Mouse (Mus musculus) olfactory bulb, adult 2 months (tissue): ENCODE measurements around the gene Hspb9.

ENCODE experiments used
- CTCF ChIP-seq: fragments of 200-500 bp; IDR thresholded peaks from 2 replicates; pipeline ENCODE4 v1.5.1; 2012; ENCODE audit warnings: low read depth, mild to moderate bottlenecking, low read length, moderate library complexity; ENCODE audit not compliant: insufficient read depth
- POLR2A ChIP-seq: fragments of 200-500 bp; IDR thresholded peaks from 2 replicates; pipeline ENCODE4 v1.6.1; 2012; ENCODE audit warnings: mild to moderate bottlenecking, low read depth, low read length, moderate library complexity; ENCODE audit not compliant: insufficient read depth

DNA sequence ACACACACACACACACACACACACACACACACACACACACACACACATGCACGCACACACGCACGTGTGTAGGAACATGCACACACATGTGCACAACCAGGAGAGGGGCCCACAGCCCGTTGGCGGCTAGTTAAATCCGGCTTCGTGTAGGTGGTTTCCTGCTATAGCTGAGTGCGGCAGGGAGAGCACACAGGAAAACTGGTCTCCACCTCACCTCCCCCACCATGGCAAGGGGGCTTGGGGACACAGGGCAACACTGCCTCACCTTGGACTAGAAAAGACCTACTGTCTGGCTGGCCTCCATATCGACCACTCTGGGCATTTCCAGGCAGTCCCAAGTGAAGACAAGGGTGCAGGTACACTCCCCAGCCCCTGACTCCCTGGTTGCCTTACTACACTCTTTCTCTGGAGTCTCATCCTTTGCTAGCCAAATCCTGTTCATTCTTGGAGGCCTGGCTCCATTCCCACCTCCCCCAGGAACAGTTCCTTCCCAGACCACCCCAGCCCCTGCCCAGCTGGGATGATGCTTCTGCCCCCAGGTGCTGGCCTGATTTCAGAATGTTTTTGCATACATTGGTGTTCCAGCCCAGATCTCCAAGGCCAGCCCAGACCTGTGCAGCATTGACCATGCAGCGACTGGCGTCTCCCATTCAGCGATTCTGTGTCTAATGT lies 40.5 kb downstream of the Hspb9 start:
- TF ChIP-seq POLR2A (no peak), CTCF (no peak)
